Mouse (Mus musculus) megakaryocyte, embryonic 14.5 days (primary cell): ENCODE results near the gene Acly. TPM values are rescaled to one million over a fixed set of nuclear protein-coding genes. Genes with fewer than 3 reads are reported as not detected.

Experiments used
- H3K27me3 ChIP-seq: replicated peaks from 2 replicates; pipeline ENCODE3; 2012; ENCODE audit warnings: inconsistent platforms
- H3K36me3 ChIP-seq: replicated peaks from 2 replicates; pipeline ENCODE3; 2012; ENCODE audit warnings: low read length, inconsistent platforms, mixed read lengths
- H3K4me1 ChIP-seq: 2 replicates; pipeline ENCODE4 v1.6.1; 2012; ENCODE audit warnings: inconsistent platforms
- H3K4me3 ChIP-seq: replicated peaks from 2 replicates; pipeline ENCODE3; 2012; ENCODE audit warnings: moderate library complexity, mild to moderate bottlenecking, inconsistent platforms
- H3K9me3 ChIP-seq: 2 replicates; pipeline ENCODE4 v1.6.1; 2012; ENCODE audit warnings: inconsistent platforms
- FLI1 ChIP-seq: IDR thresholded peaks from 2 replicates; pipeline ENCODE4 v1.6.1; 2012; ENCODE audit warnings: low read length, inconsistent platforms, mixed read lengths
- GATA1 ChIP-seq: IDR thresholded peaks from 3 replicates; pipeline ENCODE4 v1.6.1; 2012; ENCODE audit warnings: mixed read lengths, low read length, inconsistent platforms, borderline replicate concordance
- polyA plus RNA-seq: library from polyadenylated mRNA; stranded (reverse); fragments of >175 nt; gene quantifications from 2 replicates; pipeline ENCODE4 v1.2.3, GENCODE M21; 2012; ENCODE audit warnings: low replicate concordance; ENCODE audit not compliant: insufficient read depth

Acly gene
- polyA plus RNA-seq, 1 experiment: 21.1 TPM

DNA sequence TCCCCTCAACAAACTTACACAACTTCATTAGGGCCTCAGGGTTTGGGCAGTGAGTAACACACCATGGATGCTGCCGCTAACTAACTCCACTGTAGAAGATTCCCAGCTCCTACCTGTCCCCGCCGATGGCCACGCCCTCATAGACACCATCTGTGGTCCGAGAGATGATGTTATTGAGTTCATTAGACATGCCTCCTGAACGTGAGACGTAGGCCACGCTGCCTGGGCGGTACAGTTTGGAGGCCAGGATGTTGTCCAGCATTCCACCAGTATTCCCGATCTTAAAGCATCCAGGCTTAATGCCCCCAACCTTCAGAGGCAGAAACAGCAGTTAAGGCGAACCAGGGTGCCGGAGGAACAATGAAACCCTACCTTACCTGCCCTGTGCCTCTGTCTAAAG, 34.0 kb downstream of the Acly start:
- no peaks in the 10 kb centered on the region for H3K4me1 ChIP-seq
- no peaks in the 10 kb centered on the region for H3K27me3 ChIP-seq
- H3K36me3 ChIP-seq: peaks cover 97% of the 10 kb centered on the region
- H3K4me3 ChIP-seq: no peak overlapping the region
- H3K9me3 ChIP-seq: no peaks in the 10 kb centered on the region
- TF ChIP-seq GATA1 (no peak), FLI1 (no peak)

DNA sequence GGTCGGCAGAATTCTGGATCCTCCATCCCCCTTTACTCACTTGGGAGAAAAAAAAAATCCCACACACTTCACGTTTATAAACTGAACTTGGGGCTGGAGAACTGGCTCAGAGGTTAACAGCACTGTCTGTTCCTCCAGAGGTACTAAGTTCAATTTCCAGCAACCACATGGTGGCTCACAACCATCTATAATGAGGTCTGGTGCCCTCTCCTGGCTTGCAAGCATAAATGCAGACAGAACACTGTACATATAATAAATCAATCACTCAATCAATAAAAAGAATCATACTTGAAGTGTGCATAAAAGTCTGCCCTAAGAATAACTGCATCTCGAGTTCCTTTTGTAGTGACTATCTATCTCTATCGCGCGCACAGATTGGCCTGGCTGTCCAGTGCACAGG, 36.8 kb downstream of the Acly start:
- no peaks in the 10 kb centered on the region for H3K27me3 ChIP-seq
- no peaks in the 10 kb centered on the region for H3K4me1 ChIP-seq
- no peak overlapping the region for H3K4me3 ChIP-seq
- TF ChIP-seq GATA1 (no peak), FLI1 (no peak)
- H3K36me3 ChIP-seq: peaks cover 96% of the 10 kb centered on the region
- H3K9me3 ChIP-seq: no peaks in the 10 kb centered on the region

DNA sequence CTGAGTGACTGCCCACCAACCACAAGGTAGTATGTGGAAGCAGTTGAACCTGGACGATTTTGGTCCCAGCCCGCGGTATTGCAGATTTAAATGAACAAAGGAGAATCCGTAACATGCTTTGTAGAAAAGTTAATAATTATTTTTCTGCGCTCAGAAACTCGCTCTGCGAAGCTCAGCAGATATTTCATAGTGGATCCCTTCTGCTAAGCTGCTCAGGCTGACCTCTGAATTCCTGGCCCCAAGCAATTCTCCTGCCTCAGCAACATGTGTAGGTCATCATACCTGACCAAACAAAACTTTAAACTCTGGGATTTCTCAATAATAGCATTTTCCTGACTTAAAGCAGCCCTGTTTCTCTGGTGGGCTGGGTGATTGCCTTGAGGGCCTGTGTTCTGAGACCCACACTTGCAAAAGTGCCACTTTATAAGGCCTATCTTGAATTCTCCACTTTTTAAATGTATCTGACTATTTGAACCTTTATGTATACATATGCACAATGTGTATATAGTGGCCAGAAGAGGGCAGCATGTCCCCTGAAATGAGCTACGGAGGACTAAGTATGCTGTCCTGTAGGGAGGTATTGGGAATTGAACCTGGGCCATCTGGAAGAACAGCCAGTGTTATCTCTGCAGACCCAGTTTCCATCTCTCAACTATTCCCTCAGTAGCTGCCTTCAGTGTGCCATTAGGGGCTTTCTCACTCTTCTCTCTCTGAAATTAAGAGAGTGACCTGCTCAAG, 41.8 kb downstream of the Acly start:
- no peak overlapping the region for H3K4me3 ChIP-seq
- no peak for TF ChIP-seq GATA1
- no peak for TF ChIP-seq FLI1
- no peaks in the 10 kb centered on the region for H3K4me1 ChIP-seq
- H3K27me3 ChIP-seq: no peaks in the 10 kb centered on the region
- peaks cover 99% of the 10 kb centered on the region for H3K36me3 ChIP-seq
- H3K9me3 ChIP-seq: no peaks in the 10 kb centered on the region

DNA sequence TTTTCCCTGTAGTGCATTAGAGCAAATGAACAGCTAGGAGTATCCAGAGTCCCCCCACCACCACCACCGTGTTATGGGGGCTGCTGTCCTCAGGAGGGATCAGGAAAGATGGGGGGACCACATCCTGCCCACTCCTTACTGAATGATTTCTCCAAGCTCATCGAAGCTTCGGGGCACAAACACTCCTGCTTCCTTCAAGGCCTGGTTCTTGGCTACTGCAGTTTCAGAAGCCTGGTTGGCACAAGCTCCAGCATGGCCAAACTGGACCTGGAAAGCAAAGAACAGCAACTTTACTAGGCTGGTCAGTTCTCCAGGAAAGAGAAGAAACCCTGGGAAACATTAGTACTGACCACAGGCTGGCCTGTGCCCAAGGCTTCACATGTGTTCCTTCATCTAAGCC, 43.3 kb downstream of the Acly start:
- Histone ChIP-seq H3K36me3 (peaks cover 99% of the 10 kb centered on the region), H3K4me1 (no peaks in the 10 kb centered on the region), H3K9me3 (no peaks in the 10 kb centered on the region), H3K27me3 (no peaks in the 10 kb centered on the region), H3K4me3 (no peak overlapping the region)
- no peak for TF ChIP-seq FLI1
- TF ChIP-seq GATA1: no peak

DNA sequence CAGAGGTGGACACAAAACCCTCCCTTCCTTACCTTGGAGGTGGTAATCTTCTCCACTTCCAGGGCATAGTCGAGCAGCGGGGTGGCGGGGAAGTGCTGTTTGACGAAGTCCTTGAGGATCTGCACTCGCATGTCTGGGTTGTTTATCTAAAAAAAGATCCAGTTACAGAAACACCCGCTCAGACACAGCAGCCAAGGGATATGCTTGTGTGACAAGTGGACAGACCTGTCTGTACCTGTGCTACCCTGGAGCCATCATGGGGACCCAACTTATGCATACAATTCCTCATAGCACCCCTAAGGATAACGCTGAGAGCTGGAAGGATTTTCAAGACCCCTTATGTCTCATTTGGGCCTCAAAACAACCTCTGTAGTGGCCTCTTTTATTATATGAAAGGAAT, 48.6 kb downstream of the Acly start:
- no peaks in the 10 kb centered on the region for H3K27me3 ChIP-seq
- TF ChIP-seq FLI1 (no peak), GATA1 (no peak)
- H3K4me3 ChIP-seq: no peak overlapping the region
- H3K4me1 ChIP-seq: no peaks in the 10 kb centered on the region
- H3K9me3 ChIP-seq: no peaks in the 10 kb centered on the region
- H3K36me3 ChIP-seq: peaks cover 90% of the 10 kb centered on the region

DNA sequence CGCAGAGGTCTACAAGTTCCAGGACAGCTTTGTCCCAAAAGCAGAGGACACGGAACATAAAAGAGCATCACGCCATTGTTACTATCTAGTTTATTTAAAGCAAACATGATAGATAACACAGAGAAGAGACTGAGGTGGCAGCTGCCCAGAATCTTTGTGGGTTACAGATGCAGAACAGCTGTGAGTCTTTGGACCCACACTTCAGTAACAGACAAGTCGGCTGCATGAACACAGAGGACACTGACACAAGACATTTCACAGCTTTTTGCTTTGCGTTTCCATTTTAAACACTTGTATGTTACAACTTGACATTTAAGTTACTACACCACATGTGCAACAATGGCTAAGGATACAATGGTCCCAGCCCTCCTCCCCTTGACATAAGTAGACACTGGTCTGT, 51.5 kb downstream of the Acly start:
- no peaks in the 10 kb centered on the region for H3K9me3 ChIP-seq
- H3K36me3 ChIP-seq: peaks cover 61% of the 10 kb centered on the region

DNA sequence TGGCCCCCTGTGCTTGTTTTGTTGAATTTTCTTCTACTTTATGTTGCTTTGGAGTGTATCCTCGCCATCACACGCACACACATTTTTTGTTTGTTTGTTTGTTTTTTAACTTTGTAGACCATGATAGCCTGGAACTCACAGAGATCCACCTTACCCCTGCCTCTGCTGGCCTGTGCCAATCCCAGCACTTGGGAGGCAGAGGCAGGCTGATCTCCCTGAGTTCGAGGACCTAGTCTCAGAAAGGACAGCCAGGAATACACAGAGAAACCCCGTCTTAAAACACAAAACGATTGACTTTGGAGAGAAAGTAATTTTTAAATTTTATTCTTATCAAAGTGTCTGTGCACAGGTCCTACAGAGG, 54.9 kb downstream of the Acly start:
- Histone ChIP-seq H3K27me3 (no peaks in the 10 kb centered on the region), H3K4me3 (peak overlapping the region; percentile 97), H3K4me1 (peaks cover 36% of the 10 kb centered on the region), H3K36me3 (peaks cover 41% of the 10 kb centered on the region), H3K9me3 (no peaks in the 10 kb centered on the region)
- TF ChIP-seq GATA1: no peak
- no peak for TF ChIP-seq FLI1

More for the DNA sequence above, 51.5 kb downstream of the Acly start:
- no peak overlapping the region for H3K4me3 ChIP-seq
- TF ChIP-seq FLI1: no peak
- TF ChIP-seq GATA1: no peak
- H3K27me3 ChIP-seq: no peaks in the 10 kb centered on the region
- H3K4me1 ChIP-seq: peaks cover 12% of the 10 kb centered on the region

DNA sequence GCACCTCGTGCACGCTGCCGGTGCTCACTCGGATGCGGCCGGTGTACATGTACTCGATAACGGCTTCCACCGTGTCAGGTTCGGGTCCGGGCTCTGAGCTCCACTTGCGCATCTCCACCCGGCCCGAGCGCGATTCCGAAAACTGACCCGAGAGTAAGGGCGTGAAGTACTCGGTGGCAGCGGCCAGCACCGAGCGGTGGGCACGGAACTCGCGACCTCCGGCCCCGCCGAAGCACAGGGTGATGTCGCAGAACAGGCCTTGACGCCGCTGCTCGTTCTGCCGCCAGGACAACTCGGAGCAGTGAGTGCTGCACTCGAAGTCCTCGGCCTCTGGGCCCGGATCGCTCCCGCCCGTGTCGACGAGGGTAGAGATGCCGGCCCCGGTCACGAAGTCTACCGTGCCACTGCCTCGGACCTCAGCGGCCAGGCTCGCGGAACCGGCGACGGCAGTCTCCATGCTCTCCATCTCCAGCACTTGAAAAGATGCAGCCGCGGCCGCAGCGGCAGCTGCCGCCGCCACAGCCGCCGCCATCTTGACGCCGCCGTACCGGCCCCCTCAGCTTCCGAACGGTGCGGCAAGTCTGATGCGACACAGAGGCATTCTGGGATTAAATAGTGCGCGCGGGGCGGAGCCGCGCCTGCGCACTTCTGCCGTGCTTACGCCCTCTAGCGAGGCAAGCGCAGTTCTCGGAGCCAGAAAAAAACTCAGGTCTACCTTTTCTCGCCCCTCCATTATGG, 55.4 kb downstream of the Acly start, which contains the start of gene Klhl11:
TSS of gene Klhl11 (minus strand) at position 545 of the 738 bp plus-strand sequence.
- no peaks in the 10 kb centered on the region for H3K27me3 ChIP-seq
- H3K36me3 ChIP-seq: peaks cover 38% of the 10 kb centered on the region
- no peak for TF ChIP-seq FLI1
- no peak for TF ChIP-seq GATA1
- peaks cover 36% of the 10 kb centered on the region for H3K4me1 ChIP-seq
- H3K9me3 ChIP-seq: no peaks in the 10 kb centered on the region
- peak within 1 kb of the TSS; percentile 97 for H3K4me3 ChIP-seq

DNA sequence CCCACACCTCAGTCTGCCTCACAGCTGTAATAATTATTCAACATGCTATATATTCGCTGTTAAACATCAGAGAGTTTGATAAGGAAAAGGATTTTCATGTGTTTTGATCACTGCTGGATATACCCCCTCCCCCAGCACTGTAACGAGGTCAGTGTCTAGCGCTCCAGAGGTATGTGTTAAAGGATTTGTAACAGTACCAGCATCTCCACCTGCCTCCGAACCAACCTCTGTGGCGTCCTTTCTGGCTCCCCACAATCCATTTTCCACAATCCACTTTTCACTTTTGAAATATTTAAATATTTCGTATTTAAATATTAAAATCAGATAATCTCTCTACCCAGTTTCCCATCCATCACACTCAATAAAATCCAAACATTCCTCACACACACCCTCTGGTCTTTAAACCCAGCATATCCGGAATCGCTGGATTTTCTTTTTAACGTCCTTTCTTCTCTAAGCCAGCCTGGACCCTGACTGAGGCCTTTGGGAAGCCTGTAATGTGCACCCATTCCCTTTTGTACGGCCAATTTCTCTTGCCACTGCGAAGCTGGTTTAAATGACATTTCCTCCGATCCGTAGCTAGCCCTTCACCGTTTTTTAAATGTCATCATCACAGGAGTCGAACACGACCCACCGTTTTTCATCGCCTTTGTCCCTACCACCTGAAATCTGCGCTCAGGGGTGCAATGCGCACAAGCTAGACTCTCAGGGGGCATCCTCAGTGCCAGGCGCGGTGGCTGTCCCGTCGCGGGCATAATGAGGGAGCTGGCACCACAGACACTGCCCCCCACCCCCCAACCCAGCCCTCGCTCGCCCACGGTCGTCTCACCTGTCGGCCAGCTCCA, 56.2 kb downstream of the Acly start:
- H3K4me3 ChIP-seq: peak overlapping the region; percentile 97
- H3K4me1 ChIP-seq: peaks cover 42% of the 10 kb centered on the region
- no peaks in the 10 kb centered on the region for H3K9me3 ChIP-seq
- no peak for TF ChIP-seq GATA1
- TF ChIP-seq FLI1: no peak
- H3K27me3 ChIP-seq: no peaks in the 10 kb centered on the region
- H3K36me3 ChIP-seq: peaks cover 35% of the 10 kb centered on the region
